Mouse (Mus musculus) mouse embryonic stem cell (cell line): Measurements from ENCODE around the gene Spef1.

ENCODE experiments used
- in situ Hi-C, 2 experiments: fragments of 300-500 bp; cut with MboI; formaldehyde crosslinking; loops; 1 replicate in 1 of 2; 3 replicates in 1 of 2; pipeline ENCODE4 v1.14.3; 2019 to 2020; ENCODE audit warnings: low sequenced_read_pairs in 2 of 2, low pct_unique_long_range_greater_than_20kb in 1 of 2, mixed read lengths in 1 of 2; ENCODE audit not compliant: unreplicated experiment in 1 of 2

Gene Spef1

DNA sequence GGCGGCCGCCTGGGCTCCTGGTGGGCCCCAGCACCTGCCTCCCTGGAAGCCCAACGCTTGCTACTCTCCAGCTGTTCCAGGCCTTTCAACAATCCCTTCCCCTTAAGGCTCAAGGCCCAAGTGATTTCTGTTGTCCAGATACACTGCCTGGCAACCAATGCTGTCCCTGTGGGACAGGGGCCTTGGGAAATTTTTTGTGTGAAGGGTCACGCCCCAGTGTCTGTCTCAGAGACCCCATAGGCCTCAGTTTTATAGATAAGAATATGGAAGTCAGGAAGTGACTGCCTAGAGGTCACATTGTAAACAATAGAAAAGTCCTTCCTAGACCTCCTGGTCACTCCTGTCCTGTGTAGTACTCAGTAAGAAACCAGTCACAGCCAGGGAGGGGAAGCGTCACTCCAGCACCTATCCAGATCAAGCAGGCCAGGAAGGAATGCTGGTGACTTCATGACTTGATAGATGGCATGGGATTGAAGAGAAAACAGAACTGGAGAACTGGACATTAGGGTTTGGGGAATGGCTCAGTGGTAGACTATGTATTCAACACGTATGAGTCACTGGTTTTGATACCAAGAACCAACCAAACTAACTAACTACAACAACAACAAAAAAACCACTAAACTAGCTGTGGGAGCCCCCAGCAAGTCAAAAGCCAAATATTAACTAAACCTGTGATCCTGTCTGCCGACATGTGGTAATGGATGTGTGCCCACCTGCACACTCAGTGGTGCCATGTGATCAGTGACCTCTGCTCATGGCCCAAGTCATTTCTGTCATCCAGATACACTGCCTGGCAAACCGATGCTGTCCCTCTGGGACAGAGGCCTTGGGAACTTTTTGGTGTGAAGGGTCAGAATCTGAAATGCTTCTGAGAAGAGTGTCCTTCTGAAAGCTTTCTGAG is 38.5 kb downstream of the Spef1 start:
- in situ Hi-C loops = no loop called here

DNA sequence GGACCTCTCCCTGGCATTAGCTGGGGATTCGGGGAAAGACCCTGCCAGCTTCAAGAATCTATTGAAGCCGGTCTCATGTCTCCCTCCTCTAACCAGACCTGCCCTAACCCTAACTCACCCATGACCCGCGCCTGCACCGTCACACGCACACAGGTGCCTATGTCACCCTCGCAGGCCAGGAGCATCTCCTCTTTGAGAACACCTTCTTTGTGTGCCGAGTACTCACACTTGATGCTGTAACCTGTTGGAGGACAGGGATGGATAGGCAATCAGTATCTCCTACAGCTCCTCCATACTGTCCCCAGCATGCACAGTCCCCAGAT is 40.1 kb downstream of the Spef1 start:
- in situ Hi-C loops = no loop called here

DNA sequence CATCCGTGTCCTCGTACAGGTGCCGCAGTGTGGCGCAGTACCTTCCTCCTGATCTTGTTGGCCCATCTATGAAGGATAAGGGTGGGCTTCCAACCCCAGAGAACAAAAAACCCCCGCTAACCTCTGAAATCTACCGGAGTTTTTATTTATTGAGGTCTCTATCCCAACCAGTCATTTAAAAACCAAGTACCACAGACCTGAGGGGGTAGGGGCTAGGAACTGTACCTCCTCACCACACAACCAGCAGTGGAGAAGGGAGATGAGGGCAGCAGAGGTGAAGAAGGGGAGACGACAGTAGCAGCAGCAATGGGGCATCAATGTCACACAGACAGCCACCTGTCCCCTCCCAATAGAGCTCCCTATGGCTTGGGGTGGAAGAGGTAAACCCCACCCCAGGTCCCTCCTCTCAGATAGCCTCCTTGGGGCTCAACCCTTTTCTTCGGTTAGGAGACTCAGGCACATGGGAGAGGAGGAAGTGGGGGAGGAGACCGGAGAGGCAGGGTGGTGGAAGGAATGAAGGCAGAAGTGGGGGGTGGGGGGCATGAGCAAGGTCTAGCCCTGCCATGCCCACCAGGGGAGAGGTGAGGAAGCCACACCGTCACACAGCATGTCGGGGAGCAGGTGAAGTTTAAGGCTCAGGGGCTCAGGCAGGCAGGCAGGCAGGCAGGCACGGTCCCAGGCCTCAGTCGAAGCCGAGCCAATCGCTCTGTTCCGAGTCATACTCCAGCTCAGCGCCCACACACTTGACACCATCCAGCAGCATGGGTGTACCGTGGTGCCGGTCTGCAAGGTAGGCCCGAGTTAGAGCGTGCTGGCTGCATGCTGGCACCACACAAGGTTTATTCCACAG is 40.7 kb downstream of the Spef1 start:
- in situ Hi-C loops = no loop called here

DNA sequence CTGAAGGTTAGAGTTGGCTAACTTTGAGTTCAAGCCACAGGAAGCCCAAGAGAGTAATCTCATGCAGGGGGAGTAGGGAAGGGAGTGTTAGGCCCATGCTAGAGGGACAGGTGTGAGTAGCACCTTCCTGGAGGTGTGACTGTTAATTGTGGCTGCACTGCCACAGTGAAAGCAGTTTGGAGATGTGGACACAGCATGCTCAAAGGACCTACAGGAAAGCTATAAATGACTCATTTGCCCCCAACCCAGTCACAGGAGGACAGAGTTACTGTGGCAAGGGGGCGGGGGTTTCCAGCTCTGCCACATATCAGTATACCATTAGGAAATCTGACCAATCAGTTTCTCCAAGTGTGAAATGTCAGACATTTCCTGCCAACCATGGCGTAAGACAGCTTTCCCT is 41.5 kb downstream of the Spef1 start:
- in situ Hi-C loops = no loop called here

DNA sequence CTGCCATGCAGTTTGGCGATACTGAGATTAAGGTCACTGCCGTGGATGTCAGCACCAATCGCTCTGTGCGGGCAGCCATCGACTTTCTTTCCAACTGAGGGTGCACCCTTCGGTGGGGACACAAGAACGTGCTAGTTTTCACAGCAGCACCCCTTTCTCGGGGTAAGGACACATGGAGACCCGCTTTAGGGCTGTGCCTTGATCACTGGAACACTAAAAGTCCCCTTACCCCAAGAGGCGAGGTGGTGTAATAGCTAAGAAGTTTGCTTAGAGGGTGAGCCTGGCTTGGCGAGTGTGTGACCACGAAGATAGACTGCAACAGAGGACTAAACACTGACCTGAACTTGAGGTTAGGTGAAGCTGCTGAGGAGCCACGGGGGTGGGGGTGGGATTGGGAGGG is 42.0 kb downstream of the Spef1 start:
- in situ Hi-C loops = no loop called here

DNA sequence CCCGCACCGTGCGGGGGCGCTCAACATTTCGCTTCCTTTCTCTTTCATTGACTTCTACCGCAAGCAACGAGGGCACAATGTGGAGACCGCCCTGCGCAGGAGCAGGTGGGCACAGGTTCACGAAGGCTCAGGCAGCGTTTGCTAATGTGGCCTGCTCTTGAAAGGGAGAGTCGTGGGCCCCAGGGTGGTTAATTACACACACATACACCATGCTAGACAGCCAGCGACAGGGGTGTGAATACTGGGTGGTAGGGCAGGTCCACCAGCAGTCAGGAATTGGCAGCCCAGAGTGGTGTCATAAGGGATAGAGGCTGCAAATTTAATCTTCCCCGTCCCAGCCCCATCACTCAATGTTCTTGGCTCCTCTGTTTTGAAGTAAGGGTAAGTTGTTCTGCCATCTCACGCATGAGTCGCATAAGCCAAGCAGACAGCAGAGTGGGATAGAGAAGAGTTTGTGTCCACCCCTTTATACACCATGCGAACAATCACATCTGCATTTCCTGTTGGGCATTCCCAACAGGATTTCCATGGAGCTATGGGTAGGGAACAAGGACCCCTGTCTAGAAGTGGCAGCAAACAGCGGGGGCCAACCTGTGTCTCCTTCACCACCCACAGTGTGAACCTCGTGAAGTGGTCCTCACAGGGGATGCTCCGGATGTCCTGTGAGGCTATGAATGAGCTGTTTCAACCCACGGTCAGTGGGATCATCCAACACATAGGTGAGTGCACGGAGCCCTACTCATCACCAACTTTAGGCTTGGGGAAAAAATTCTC is 43.9 kb downstream of the Spef1 start:
- in situ Hi-C loops = no loop called here

DNA sequence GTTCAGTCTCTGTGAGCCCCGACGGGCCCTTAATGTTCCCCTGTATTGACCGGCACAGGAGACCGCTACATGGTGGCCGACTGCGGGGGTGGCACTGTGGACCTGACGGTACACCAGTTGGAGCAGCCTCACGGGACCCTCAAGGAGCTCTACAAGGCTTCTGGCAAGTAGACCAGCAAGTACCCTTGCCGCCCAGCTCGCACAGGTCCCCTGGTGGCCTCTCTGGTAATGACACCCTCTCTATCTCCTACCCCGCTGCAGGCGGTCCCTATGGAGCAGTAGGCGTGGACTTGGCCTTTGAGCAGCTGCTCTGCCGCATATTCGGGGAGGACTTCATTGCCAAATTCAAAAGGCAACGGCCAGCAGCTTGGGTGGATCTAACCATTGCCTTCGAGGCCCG is 44.5 kb downstream of the Spef1 start:
- in situ Hi-C loops = no loop called here

DNA sequence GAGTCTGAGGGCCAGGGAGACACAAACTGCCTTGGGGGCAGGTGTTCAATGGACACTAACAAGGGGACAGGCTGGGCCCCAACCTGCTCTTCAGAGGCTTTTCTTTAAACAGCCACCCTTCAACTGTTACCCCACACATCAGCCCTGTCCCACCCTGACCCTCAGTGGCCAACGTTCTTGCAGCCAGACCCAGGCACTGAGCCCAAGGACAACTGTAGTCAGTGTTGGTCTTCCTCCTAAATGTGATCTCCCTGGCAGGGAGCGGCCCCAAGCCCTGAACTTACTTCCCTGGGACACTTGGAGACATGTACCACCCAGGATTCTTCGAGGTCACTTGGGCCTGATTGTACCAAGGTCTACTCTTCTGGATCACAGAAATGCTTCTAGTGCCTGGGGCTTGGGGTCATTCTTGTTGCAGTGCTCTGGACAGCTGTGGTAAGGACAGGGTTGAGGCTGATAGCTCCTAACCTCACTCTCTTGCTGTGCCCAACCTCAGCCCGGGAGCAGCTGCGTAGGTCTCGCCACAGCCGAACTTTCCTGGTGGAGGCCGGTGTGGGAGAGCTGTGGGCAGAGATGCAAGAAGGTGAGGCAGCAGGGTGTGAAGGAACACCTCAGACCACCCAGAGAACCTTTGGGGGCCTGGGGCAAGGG is 45.6 kb downstream of the Spef1 start:
- in situ Hi-C loops = no loop called here

DNA sequence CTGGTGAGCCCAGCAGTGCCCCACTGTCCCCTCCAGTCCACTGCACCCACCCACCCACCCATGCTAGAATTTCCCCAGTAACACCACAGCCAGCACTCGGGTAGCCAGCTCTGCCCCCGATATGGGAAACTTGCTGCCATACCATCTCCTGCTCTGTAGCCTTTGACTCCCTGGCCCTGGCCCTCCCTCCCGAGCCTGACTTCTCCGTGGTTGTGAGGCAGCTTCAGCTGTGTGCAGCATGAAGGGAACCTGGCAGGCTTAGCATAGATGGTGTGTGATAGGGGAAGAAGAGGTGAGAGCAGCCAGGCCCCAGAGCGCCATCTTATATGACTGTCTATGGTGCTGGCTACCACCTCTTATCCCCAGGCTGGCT is 46.6 kb downstream of the Spef1 start:
- in situ Hi-C loops = no loop called here

DNA sequence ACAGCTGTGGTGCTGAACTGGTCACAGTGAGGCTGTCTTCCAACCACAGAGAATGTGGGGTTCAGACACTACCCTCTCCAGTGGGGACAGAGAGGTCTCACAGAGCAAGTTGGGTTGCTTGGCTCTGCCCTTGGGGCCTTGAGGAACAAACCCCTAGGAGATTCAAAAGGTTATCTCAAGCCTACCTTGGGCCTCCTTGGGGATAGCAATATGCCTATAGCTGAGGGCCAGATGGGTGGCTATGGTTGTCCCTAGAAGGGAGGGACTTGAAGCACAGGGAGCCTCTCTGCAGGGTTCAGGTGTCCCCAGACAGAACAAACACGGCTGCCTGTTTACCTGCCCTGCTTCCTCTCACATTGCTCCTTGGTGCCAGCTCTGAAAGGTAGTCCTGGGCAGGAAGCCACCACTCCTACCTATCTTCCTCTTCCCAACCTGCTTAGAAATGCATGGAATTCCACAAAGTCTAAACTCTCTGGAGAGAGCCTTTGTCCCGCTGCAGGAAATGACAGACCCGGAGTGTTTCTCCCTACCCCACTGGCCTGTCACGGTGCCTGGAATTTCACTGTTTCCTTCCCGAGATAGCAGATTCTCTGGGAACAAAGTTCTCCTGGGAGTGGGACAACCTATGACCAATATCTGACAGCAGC is 47.1 kb downstream of the Spef1 start:
- in situ Hi-C loops = no loop called here

DNA sequence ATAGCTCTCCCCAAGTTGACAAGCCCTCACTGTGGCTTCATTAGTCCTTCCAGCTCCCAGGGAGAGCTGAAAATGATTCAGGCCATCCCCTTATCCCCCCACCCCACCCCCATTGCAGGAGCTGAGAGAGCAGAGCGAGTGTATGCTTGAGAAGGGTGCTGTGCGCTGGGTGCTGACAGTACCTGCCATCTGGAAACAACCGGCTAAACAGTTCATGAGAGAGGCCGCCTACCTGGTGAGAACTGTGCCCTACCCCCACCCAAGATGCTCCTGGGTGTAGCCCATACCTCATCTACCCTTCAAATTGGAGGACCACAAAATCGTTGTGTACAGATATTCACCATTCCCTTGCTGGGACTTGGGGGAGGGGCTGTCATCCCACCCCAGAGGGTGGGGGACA is 47.8 kb downstream of the Spef1 start:
- in situ Hi-C loops = no loop called here

DNA sequence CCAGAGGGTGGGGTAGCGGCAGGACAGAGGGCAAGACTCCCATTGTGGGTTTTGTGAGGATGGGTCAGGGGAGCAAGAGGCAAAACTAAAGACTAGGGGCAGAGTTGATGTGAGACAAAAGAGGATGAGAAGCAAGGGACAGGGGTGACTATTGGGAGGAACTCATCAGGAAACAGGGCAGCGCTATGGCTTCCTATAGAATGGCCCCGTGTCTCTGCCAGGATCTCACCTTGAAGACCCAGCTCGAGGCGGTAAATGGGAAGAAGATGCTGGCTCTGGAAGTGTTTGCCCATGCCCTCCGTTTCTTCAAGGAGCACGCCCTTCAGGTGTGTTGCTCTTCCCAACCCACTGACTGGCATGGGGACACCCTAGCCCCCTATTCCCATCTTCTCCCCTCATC is 48.3 kb downstream of the Spef1 start:
- in situ Hi-C loops = no loop called here

DNA sequence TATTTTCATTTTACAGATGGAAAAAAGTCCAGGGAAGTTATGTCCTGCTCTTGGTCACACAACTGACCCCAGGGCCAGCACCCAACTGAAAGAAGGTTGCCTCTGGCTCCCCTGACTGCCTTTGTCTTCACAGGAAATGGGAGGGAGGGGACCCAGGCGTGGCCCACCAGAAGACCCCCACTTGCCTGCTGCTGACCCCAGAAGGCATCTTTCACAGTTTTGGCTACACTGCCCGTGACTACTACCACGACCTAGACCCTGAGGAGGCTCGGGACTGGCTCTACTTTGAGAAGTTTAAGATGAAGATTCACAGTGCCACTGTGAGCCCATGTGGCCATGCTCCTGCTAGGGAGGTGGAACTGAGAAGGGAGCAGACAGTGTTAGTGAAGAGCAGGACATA is 48.8 kb downstream of the Spef1 start:
- in situ Hi-C loops = no loop called here

DNA sequence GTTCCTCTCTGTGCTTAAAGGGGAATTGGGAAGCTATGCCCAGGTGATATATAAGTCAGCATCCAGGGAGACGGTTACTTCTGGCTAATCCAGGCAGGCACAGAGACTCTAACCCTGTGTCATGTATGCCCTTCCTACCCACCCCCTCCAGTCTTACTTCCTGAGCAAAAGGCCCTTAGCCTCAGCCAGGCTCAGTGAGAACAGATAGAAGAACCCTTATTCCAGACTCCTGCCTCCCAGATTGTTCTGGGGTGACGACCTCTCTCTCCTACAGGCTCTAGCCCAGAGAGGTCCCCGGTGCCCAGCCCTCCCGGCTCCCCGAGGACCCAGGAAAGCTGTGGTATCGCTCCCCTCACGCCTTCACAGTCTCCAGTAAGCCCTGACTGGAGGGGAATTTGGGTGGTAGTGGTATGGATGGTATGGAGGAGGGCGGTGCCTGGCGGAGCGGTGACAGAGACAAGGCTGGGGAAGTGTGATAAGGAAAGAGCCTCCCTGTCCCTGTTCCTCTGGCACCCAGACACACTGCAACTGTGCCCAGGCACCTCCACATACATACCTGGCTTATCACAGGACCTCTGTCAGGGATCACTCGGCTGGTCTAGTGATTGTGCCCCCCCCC is 51.5 kb downstream of the Spef1 start:
- in situ Hi-C loops = no loop called here

DNA sequence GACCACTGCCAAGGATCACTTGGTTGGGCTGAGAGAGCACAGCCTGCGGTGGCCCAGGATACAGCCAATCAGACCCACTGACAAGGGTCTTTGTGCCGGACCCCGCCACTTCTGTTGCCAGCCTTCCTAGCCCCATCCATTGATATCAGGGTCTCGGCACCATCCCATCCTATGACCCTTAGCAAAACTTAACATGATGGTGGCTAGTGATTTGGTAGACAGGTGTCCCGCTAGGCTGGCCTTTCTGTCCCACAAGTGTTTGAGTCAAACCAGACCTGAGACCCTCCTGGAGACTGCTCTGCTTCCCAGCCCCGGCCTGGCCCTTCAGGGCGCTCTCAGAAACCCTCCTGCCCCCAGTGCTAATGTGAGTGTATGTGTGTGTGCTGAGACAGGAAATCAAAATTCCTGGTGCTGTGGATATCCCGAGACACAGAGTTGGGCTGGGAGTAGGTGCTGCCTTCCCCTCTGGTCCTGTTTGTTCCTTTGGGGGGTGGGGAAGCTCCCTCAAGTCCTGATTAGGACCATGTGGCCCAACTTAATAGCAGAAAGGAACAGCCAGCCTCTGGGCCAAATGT is 52.2 kb downstream of the Spef1 start:
- in situ Hi-C loops = no loop called here

DNA sequence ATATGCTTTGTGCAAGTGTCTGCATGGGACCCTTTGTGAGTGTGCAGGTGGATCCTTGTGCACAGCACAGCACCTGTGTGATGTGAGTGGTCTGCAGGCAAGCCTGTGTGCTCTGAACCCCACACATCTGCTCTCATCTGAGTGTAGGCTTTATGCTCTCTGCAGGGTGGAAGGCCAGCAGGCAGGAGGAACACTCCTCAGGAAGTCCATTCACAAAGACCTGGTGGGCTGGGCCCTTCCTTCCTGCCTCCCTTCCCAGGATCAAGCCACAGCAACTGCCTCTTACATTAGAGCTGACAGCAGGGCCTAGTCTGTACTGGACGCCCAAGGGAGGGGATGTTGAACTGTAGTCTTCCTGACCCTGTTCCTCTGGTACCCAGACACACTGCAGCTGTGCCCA is 52.7 kb downstream of the Spef1 start:
- in situ Hi-C loops = no loop called here

DNA sequence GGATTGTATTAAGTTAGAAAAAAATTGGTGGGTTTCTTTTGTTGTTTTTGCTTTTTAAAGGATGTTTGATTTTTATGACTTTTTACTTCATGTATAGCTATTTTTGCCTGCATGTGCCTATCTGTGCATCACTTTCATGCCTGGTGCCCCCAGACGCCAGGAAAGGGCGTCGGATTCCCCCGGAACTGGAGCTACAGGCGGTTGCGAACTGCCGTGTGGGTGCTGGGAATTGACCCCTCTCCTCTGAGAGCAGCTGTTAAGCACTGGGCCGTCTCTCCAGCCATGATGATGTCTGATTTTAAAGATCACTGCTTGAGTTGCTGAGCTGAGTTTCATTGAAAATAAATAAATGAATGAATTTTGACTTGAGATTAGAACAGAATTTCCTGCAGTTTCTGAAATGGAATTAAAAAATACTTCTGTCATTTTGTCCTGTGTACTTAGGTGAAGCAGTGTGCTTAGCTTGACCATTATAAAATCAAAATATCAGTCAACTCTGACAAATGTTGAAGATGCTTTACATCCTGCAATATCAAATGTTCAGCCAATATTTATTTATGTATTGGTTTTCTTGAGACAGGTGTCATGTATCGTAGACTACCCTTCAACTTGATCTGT is 54.0 kb downstream of the Spef1 start, which contains the start of gene Gm11037:
TSS of gene Gm11037 (plus strand) at position 568 of the 618 bp plus-strand sequence.
- in situ Hi-C loops = no loop called here
